Mouse (Mus musculus): ENCODE results near the gene Mpo. TPM values are rescaled to one million over a fixed set of nuclear protein-coding genes. Genes with fewer than 3 reads are reported as not detected.

Gene Mpo
- polyA plus RNA-seq, 1 experiment from 2014 or later, result 2.5 TPM

DNA sequence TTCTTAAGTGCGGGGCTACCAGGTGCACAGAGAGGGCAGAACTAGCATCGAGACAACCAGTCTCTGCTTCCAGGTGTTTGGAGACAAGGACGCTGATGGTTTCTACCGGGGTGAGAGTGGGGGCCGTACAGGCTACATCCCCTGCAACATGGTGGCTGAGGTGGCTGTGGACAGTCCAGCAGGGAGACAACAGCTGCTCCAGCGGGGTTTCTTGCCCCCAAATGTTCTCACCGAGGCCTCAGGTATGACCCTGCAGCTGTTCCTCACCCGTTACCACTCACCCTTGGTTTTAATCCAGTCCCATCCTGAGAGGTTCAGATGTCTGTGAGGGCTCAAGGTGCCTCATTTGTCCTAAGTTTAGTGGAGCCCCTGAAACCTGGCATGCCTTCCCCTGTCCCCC is 13.3 kb upstream of the Mpo start:
- H3K27me3 ChIP-seq (ENCODE audit: low read depth, poor library complexity, severe bottlenecking), result peaks cover 55% of the 10 kb centered on the region
- 87% methylated on average over 8 of the region's 8 CpGs for WGBS

DNA sequence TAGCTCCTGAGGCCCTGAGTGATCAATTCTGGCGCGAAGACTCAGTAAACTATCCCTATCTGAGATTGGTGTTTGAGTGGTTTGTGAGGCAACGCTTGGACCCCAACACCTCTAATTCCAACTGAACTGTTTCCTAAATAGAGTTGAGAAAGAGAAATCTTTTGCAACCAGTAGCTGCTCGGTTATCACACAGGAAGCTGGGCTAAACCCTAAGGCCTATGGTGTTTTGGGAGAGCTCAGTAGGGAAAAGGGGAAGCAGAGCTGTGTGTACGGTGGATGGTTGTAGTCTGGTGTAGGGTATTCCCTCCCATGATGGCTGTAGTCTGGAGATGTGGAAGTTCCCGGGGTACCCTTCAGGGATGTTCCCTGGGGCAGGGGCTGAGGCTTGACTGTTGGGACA is 3.3 kb upstream of the Mpo start:
- Histone ChIP-seq H3K4me1 (no peaks in the 10 kb centered on the region), H3K4me3 (no peak overlapping the region), H3K27ac (replicated peaks) (no peak overlapping the region), H3K27me3 (ENCODE audit: low read depth, poor library complexity, severe bottlenecking) (peaks cover 13% of the 10 kb centered on the region; the same call in 1 of the 2 replicates), H3K36me3 (no peaks in the 10 kb centered on the region), H3K9me3 (replicated peaks) (no peaks in the 10 kb centered on the region)
- 89% methylated on average over 6 of the region's 6 CpGs for WGBS
- DNase-seq (ENCODE audit: low spot score), result no peak

More for the DNA sequence above, 13.3 kb upstream of the Mpo start:
- no peak for DNase-seq (ENCODE audit: low spot score)
- no peak overlapping the region for H3K27ac ChIP-seq (replicated peaks)
- H3K4me1 ChIP-seq, result peaks cover 22% of the 10 kb centered on the region
- H3K36me3 ChIP-seq, result no peaks in the 10 kb centered on the region; the same call in 1 of the 2 replicates
- no peaks in the 10 kb centered on the region for H3K9me3 ChIP-seq (replicated peaks)
- no peak overlapping the region for H3K4me3 ChIP-seq

DNA sequence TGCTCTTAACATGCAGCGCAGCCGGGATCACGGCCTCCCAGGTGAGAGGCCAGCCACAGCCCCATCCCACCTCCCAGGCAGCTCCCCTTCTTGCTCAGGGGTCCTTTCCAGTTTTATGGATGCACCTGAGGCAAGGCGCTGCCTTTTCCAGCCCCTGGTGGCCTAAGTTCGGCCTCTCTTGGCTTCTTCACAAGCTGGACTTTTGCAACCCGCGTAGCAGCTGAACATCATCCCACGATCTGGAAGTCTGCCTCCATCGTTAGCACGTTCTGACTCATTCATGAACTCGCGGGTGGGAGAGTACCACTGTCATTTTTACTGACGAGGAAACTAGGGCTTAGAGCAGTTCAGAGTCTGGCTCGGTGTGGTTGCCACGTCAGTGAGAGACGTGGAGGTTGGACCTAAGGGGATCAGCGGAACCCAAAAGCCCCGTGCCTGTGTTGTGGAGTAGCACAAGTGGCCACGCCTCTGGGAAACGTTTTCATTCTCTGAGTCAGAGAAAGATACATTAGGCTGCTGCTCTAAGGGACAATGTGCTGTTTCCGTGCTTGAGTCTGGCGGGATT is 8.4 kb downstream of the Mpo start:
- DNase-seq (ENCODE audit: low spot score), result no peak
- Histone ChIP-seq H3K27me3 (ENCODE audit: low read depth, poor library complexity, severe bottlenecking) (peaks cover 11% of the 10 kb centered on the region), H3K9me3 (replicated peaks) (no peaks in the 10 kb centered on the region), H3K4me3 (no peak overlapping the region), H3K27ac (replicated peaks) (no peak overlapping the region), H3K4me1 (peaks cover 18% of the 10 kb centered on the region), H3K36me3 (no peaks in the 10 kb centered on the region)
- WGBS, result 90% methylated on average over 22 of the region's 22 CpGs

DNA sequence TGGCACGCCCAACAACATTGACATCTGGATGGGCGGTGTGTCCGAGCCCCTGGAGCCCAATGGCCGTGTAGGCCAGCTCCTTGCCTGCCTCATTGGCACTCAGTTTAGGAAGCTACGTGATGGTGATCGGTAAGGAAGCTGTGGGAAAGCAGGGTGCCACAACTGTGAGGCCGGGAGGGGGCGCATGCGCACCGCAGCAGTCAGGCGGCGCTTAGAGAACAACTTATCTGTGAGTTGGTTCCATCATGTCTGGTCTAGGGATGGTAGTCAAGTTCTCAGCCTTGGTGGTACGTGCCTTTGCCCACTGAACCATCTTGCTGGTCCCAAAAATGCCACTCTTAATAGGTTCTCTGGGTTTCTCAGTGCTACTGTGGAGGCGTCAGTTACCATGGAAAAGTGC is 9.2 kb downstream of the Mpo start:
- H3K27me3 ChIP-seq (ENCODE audit: low read depth, poor library complexity, severe bottlenecking), result peaks cover 11% of the 10 kb centered on the region; the same call in 1 of the 2 replicates
- no peaks in the 10 kb centered on the region for H3K36me3 ChIP-seq
- no peak overlapping the region for H3K4me3 ChIP-seq
- 54% methylated on average over 14 of the region's 14 CpGs for WGBS
- H3K27ac ChIP-seq (replicated peaks), result no peak overlapping the region
- DNase-seq (ENCODE audit: low spot score), result peak; percentile 31
- H3K9me3 ChIP-seq (replicated peaks), result no peaks in the 10 kb centered on the region
- peaks cover 10% of the 10 kb centered on the region for H3K4me1 ChIP-seq

DNA sequence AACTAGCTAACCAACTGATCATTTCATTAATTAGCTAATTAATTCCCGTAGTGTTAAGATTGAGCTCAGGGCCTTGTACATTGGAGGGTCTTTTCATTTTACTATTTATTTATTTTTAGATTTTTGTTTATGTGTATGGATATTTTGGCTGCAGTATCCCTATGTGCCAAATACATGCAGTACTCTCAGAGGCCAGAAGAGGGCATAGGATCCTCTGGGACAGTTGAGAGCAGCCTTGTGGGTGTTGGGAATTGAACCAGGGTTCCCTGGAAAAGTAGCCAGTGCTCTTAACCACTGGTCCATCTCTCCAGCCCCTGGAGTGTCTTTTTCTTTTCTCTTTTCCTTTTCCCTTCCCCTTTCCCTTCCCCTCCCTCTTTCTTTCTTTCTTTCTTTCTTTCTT is 12.1 kb downstream of the Mpo start:
- no peak overlapping the region for H3K27ac ChIP-seq (replicated peaks)
- peaks cover 11% of the 10 kb centered on the region; the same call in 1 of the 2 replicates for H3K27me3 ChIP-seq (ENCODE audit: low read depth, poor library complexity, severe bottlenecking)
- H3K4me3 ChIP-seq, result no peak overlapping the region
- peaks cover 7% of the 10 kb centered on the region for H3K4me1 ChIP-seq
- DNase-seq (ENCODE audit: low spot score), result no peak
- no peaks in the 10 kb centered on the region for H3K9me3 ChIP-seq (replicated peaks)
- WGBS, result 70% methylated on average over 1 of the region's 1 CpGs
- H3K36me3 ChIP-seq, result no peaks in the 10 kb centered on the region

DNA sequence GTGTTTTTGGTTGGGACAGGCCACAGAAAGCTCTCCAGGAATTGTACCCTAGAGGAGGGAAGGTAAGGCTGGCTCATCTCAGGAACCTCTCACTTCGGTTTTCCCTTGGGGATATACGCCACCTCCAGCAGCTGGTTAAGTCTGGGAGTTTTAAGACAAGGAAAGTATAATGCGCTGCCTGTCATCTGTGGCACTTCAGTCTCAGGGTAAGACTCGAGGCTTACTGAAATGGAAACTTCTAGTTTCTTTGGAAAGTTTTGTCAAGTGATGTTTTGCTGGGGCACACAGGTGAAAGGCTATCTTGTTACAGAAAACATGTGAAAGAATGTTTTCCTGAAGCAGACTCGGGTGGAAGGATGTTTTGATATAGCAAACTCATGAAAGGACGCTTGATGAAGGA is 14.1 kb downstream of the Mpo start:
- 83% methylated on average over 6 of the region's 6 CpGs for WGBS
- H3K9me3 ChIP-seq (replicated peaks), result no peaks in the 10 kb centered on the region
- H3K4me3 ChIP-seq, result no peak overlapping the region
- H3K27ac ChIP-seq (replicated peaks), result no peak overlapping the region
- H3K36me3 ChIP-seq, result no peaks in the 10 kb centered on the region
- DNase-seq (ENCODE audit: low spot score), result no peak
- no peaks in the 10 kb centered on the region for H3K27me3 ChIP-seq (ENCODE audit: low read depth, poor library complexity, severe bottlenecking)
- peaks cover 15% of the 10 kb centered on the region for H3K4me1 ChIP-seq

DNA sequence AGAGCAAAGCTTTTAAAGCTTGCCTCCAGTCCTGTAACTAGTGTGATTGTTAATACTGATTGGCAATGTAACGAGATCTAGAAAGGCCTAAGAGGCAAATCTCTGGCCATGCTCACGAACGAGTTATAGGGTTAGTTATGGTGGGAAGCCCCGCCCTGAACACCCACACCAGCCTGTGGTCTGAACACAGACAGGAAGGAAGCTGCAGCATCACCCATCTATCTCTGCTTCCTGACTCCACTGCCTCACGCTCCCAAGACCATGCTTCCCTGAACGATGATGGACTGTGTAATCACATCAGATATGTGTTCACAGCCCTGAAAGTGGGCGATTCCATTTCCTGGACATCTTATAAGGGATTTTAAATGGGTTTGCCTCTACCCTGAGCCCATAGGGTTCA is 14.9 kb downstream of the Mpo start:
- 92% methylated on average over 7 of the region's 7 CpGs for WGBS
- DNase-seq (ENCODE audit: low spot score), result no peak

DNA sequence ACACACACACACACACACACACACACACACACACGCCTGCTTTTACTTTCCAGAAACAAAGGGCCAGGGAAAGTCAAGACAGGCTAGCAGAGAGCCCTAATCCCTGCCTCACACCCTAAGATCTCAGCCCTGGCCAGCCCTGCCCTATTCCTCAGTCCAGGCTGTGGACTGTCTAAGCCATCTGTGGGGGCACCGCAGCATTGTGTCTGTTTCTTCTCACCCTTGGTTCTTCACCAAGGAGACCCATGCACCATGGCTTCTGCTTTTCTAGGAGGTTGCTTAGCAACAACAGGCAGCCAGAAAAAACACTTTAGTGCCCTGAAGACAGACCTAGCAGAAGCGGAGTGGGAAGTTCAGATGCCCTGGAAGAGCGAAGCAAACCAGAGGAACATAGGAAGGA is 18.0 kb downstream of the Mpo start:
- Histone ChIP-seq H3K27ac (replicated peaks) (0 out of 2 replicates have a peak overlapping the region, but pooled peaks have one; percentile 46), H3K9me3 (replicated peaks) (no peaks in the 10 kb centered on the region), H3K4me1 (peaks cover 18% of the 10 kb centered on the region), H3K27me3 (ENCODE audit: low read depth, poor library complexity, severe bottlenecking) (peaks cover 8% of the 10 kb centered on the region), H3K4me3 (no peak overlapping the region), H3K36me3 (no peaks in the 10 kb centered on the region)
- 69% methylated on average over 4 of the region's 4 CpGs for WGBS
- DNase-seq (ENCODE audit: low spot score), result no peak

More for the DNA sequence above, 14.9 kb downstream of the Mpo start:
- no peaks in the 10 kb centered on the region for H3K9me3 ChIP-seq (replicated peaks)
- H3K4me1 ChIP-seq, result peaks cover 13% of the 10 kb centered on the region
- no peaks in the 10 kb centered on the region for H3K27me3 ChIP-seq (ENCODE audit: low read depth, poor library complexity, severe bottlenecking)
- H3K27ac ChIP-seq (replicated peaks), result no peak overlapping the region
- no peaks in the 10 kb centered on the region for H3K36me3 ChIP-seq
- H3K4me3 ChIP-seq, result no peak overlapping the region

DNA sequence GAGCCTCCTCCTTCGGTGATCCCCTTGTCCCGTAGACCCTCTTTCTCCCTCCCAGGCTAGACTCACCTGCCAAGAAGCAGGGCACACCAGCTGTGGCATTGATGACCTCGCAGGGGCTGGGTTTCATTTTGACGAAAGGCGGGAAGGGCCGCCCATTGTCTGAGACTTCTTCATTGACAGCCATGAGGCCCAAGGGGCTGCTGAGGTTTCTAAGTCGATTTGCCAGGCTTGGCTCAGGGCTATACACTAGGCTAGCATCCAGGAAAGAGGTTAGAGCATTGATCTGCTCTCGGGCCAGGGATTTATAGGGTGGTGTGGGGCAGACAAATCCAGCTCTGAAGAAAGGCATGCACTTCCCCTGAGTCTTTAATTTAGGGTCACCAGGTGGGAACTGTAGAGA is 21.4 kb downstream of the Mpo start:
- Histone ChIP-seq H3K4me1 (peaks cover 31% of the 10 kb centered on the region), H3K9me3 (replicated peaks) (no peaks in the 10 kb centered on the region), H3K36me3 (no peaks in the 10 kb centered on the region), H3K27ac (replicated peaks) (no peak overlapping the region), H3K27me3 (ENCODE audit: low read depth, poor library complexity, severe bottlenecking) (peaks cover 30% of the 10 kb centered on the region), H3K4me3 (no peak overlapping the region)
- no peak for DNase-seq (ENCODE audit: low spot score)
- 72% methylated on average over 8 of the region's 8 CpGs for WGBS

DNA sequence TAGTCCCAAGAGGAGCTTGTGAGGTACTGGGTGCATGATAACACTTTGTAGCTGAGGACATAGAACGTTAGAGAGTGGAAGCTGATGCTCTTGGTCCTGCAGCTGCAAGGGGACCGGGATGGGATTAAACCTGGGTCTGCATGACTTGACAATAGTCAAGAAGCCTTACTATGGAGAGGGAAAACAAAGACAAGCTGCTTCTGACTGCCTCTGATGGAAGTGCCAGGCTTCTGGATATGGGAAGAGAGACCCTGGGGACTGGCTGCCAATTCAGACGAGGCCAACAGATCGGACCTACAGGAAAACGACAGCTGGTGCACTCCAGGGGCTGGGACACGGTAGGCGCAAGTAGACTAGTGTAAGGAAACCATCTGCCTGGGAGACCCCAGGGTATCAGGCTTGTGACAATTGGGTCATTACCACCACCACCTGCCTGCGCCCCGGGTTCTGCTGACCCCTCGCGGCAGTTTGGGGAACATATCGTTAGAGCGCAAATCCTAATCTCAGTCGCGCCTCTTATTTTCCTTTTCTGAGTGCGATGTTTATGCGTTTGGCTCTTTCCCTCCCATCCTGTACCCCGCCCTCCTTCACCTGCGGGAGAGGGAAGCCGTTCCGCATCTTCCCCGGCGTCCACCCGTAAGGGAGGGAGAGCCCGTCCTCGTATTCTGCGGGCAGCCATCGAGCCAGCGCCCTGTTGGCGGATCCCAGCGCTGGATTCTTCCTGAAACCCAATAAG is 23.5 kb downstream of the Mpo start:
- DNase-seq (ENCODE audit: low spot score), result peak; percentile 61
- 3% methylated on average over 31 of the region's 31 CpGs for WGBS
- Histone ChIP-seq H3K36me3 (no peaks in the 10 kb centered on the region), H3K4me1 (peaks cover 22% of the 10 kb centered on the region), H3K9me3 (replicated peaks) (no peaks in the 10 kb centered on the region), H3K27me3 (ENCODE audit: low read depth, poor library complexity, severe bottlenecking) (peaks cover 30% of the 10 kb centered on the region), H3K4me3 (peak overlapping the region; percentile 55), H3K27ac (replicated peaks) (peak overlapping the region; percentile 81)

DNA sequence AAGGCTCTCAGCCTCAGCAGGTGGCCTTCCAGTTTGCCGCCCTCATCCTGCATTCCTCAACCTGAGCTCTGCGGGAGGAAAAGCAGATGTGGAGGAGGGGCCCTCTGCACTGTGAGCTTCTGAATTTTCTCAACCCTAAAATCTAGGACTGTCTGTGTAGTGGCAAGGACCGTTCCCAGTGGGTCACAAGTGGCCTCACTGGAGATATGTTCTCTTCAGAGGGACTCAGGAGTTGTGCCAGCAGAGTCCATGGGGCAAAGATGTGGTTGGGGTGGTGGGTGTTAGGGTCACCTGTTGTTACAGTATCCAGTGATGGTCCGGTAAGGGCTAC is 24.0 kb downstream of the Mpo start:
- no peak for DNase-seq (ENCODE audit: low spot score)
- peaks cover 21% of the 10 kb centered on the region for H3K4me1 ChIP-seq
- peak overlapping the region; percentile 55 for H3K4me3 ChIP-seq
- WGBS, result 30% methylated on average over 4 of the region's 4 CpGs
- peaks cover 30% of the 10 kb centered on the region for H3K27me3 ChIP-seq (ENCODE audit: low read depth, poor library complexity, severe bottlenecking)
- H3K36me3 ChIP-seq, result no peaks in the 10 kb centered on the region
- H3K27ac ChIP-seq (replicated peaks), result peak overlapping the region; percentile 81
- no peaks in the 10 kb centered on the region for H3K9me3 ChIP-seq (replicated peaks)

DNA sequence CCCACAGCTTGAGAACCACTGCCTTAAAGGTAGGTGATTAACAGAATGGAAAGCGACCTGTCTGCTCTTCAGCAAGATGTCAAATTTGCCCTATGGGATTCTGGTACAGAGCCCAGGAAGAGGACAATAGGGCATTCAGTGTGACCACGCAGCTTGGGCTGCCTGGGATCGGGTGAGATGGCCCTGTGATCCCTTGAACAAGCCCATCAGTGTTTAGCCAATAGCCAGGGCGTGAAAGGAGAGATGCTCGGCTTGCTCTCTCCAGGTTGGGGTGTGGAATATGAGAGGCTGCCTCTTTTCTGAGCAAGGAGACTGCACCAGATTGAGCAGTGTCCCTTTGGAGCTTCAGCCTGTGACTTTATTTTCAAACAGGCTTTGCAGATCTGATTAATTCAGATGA is 28.1 kb downstream of the Mpo start:
- H3K4me3 ChIP-seq, result no peak overlapping the region
- WGBS, result 51% methylated on average over 5 of the region's 5 CpGs
- no peaks in the 10 kb centered on the region for H3K36me3 ChIP-seq
- no peak overlapping the region for H3K27ac ChIP-seq (replicated peaks)
- DNase-seq (ENCODE audit: low spot score), result no peak
- H3K4me1 ChIP-seq, result peaks cover 13% of the 10 kb centered on the region
- H3K9me3 ChIP-seq (replicated peaks), result no peaks in the 10 kb centered on the region
- peaks cover 29% of the 10 kb centered on the region for H3K27me3 ChIP-seq (ENCODE audit: low read depth, poor library complexity, severe bottlenecking)

DNA sequence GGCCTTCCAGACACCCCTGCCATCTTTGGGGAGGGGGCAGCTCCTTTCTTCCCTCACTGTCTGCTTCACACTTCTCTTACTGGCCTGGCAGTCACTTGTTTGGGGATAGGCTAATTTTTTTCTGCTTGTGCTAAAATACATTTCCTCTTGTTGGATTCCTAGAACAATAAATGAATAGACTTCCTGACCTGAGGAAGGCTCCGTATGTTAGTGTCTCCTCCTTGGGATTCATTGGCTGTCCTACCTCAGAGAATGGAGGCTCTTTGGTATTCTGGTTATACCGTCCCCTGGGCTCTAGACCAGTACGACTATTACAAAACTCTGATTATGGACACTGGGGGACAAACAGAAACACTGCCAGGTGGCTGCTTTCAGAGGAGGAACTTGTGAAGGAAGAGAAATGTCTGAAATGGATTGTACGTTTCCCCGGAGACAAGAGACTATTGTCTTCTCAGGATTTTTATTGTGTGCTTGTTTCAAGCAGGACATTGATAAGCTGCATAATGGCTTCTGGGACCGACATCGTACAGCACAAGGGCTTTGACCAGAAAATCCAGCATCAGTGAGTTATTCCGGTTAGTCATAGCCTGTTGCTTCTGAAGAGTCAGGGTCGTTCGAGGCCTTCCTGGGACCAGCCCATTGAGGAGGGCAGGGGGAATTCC is 35.0 kb downstream of the Mpo start, which contains the start of gene Lpo:
TSS of gene Lpo (minus strand) at position 51 of the 662 bp plus-strand sequence.
- Histone ChIP-seq H3K4me1 (peaks cover 13% of the 10 kb centered on the region), H3K27ac (replicated peaks) (peak within 1 kb of the TSS; percentile 43), H3K9me3 (replicated peaks) (no peaks in the 10 kb centered on the region), H3K4me3 (no peak within 1 kb of the TSS), H3K27me3 (ENCODE audit: low read depth, poor library complexity, severe bottlenecking) (0 out of 2 replicates have a peak, but pooled peaks cover under 1% of the 10 kb centered on the region), H3K36me3 (no peaks in the 10 kb centered on the region)
- DNase-seq (ENCODE audit: low spot score), result no peak
- WGBS, result 51% methylated on average over 10 of the region's 10 CpGs
